Mouse (Mus musculus) lung, postnatal 0 days (tissue): ENCODE data around the gene Fzd10. TPM values are rescaled to one million over a fixed set of nuclear protein-coding genes. Genes with fewer than 3 reads are reported as not detected.

Experiments
- ATAC-seq: fragments of 200-750 bp; cut with Nextera tagmentation; 2 replicates; pipeline ENCODE4 v1.8.0; 2017; ENCODE audit warnings: moderate library complexity
- DNase-seq: peaks from one replicate; pipeline ENCODE4 v3.0.0-alpha.2; 2016; ENCODE audit warnings: low spot score
- H3K27ac ChIP-seq: fragments of 300-500 bp; sonication (generic); 2 replicates; pipeline ENCODE4 v1.5.1; 2014; ENCODE audit warnings: antibody characterized with exemption, mild to moderate bottlenecking, low read length, mixed read lengths
- H3K27me3 ChIP-seq: fragments of 300-500 bp; sonication (generic); replicated peaks from 2 replicates; pipeline ENCODE4 v1.6.1; 2014; ENCODE audit warnings: low read length, mixed read lengths; ENCODE audit not compliant: insufficient read depth
- H3K36me3 ChIP-seq: fragments of 300-500 bp; sonication (generic); 2 replicates; pipeline ENCODE4 v1.6.1; 2014; ENCODE audit warnings: low read length, mixed read lengths; ENCODE audit not compliant: insufficient read depth
- H3K4me1 ChIP-seq: fragments of 300-500 bp; sonication (generic); 2 replicates; pipeline ENCODE4 v1.6.1; 2014; ENCODE audit warnings: antibody characterized with exemption, low read depth, low read length, mixed read lengths; ENCODE audit not compliant: insufficient read depth
- H3K4me2 ChIP-seq: fragments of 300-500 bp; sonication (generic); replicated peaks from 2 replicates; pipeline ENCODE4 v1.6.1; 2014; ENCODE audit warnings: low read depth, mild to moderate bottlenecking, low read length, moderate library complexity, mixed read lengths
- H3K4me3 ChIP-seq: fragments of 300-500 bp; sonication (generic); 2 replicates; pipeline ENCODE4 v1.5.1; 2014; ENCODE audit warnings: low read depth, low read length
- H3K9ac ChIP-seq: fragments of 300-500 bp; sonication (generic); replicated peaks from 2 replicates; pipeline ENCODE4 v1.6.1; 2014; ENCODE audit warnings: low read depth, mild to moderate bottlenecking
- H3K9me3 ChIP-seq: fragments of 300-500 bp; sonication (generic); 2 replicates; pipeline ENCODE4 v1.6.1; 2016; ENCODE audit warnings: low read length, mixed read lengths
- CTCF ChIP-seq: IDR thresholded peaks from 2 replicates; pipeline ENCODE4 v1.5.1; 2016; ENCODE audit warnings: antibody characterized with exemption, mild to moderate bottlenecking
- EP300 ChIP-seq: IDR thresholded peaks from 2 replicates; pipeline ENCODE4 v1.6.1; 2016; ENCODE audit warnings: antibody characterized with exemption, mild to moderate bottlenecking, control low read depth
- WGBS: fragments of 180-500 bp; shearing (Covaris S2); extraction: QIAGEN DNeasy Blood & Tissue Kit; methylation state at CpG from one replicate; pipeline ENCODE4 v1.1.7; 2014; 5-methylcytosine and 5-hydroxymethylcytosine counted together
- polyA plus RNA-seq: library from polyadenylated mRNA; unstranded; fragments of >200 nt; fragmentation: Nextera tagmentation; extraction: Ambion mirVana; gene quantifications from 2 replicates; pipeline ENCODE4 v1.2.1, GENCODE M21; 2015

The Fzd10 gene
- polyA plus RNA-seq, 1 experiment from 2014 or later: 0.35 TPM

DNA sequence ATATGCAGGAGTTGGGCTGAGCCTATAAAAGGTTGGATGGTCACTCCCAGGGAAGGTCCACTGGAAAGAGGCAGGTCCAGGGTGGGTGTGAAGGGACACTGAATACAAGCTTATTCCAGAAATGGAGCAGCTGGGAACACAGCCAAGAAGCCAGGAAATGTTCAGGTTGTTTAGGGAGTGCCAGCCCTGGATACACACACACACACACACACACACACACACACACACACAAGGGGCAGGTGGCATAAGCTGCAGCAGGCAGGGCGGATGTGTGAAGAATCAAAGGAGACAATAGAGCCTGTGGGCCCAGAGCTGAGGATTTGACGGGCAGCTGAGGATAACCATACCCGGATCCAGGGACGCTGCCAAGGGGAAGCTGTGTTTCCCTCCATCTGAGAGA is 42.4 kb downstream of the Fzd10 start:
- H3K9me3 ChIP-seq: no peaks in the 10 kb centered on the region
- no peak overlapping the region for H3K27ac ChIP-seq
- H3K4me2 ChIP-seq: no peak overlapping the region
- TF ChIP-seq CTCF (no peak), EP300 (0 out of 2 replicates have a peak, but pooled peaks have one; percentile 12)
- no peak overlapping the region for H3K4me3 ChIP-seq
- no peaks in the 10 kb centered on the region for H3K27me3 ChIP-seq
- no peaks in the 10 kb centered on the region for H3K36me3 ChIP-seq
- peak; percentile 14 for DNase-seq
- peak; percentile 35; the same call in 1 of the 2 replicates for ATAC-seq
- H3K9ac ChIP-seq: no peak overlapping the region
- 52% methylated on average over 4 of the region's 4 CpGs for WGBS
- H3K4me1 ChIP-seq: no peaks in the 10 kb centered on the region

DNA sequence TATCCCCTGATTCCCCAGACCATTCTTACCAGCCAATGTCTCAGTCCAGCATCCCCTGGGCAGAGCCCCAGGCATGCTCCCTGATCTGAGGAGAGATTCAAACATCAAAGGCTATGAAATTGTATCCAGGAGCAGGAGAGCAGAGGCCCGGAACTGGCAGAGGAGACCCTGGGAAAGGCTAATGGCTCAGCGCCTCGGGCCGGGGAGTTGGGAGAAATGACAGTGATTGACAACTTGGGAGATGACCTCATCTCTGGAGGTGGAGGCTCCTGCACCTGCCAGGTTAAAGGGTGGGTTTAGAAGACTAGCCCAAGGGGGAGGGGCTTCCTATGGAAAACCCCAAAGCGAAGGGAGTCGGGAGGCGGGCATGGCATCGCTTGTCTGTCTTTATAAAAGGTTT is 45.1 kb downstream of the Fzd10 start:
- Histone ChIP-seq H3K27me3 (no peaks in the 10 kb centered on the region), H3K9me3 (no peaks in the 10 kb centered on the region), H3K4me3 (no peak overlapping the region), H3K9ac (no peak overlapping the region), H3K27ac (no peak overlapping the region), H3K4me2 (no peak overlapping the region), H3K36me3 (no peaks in the 10 kb centered on the region), H3K4me1 (no peaks in the 10 kb centered on the region)
- DNase-seq (no peak), ATAC-seq (no peak)
- 55% methylated on average over 8 of the region's 8 CpGs for WGBS
- TF ChIP-seq EP300 (no peak), CTCF (no peak)

DNA sequence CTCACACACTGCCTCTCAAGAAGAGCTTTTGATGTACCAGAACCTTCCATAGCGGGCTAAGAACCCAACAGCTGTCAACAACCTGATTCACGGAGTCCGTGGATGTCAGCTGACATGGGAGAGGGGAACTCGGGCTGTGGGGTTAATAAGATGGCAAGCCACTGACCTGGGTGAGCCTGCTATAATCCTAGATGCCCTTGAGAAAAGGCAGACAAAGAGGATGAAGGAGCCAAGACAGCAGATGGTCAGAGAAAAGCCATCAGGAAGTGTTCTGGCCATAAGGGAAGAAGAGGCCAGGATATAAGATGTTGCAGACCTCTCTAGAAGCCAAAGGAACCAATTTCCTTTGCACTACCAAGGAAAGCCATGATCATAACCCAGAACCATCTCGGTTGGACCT is 45.6 kb downstream of the Fzd10 start:
- Histone ChIP-seq H3K4me1 (no peaks in the 10 kb centered on the region), H3K4me3 (no peak overlapping the region), H3K36me3 (no peaks in the 10 kb centered on the region), H3K9ac (no peak overlapping the region), H3K9me3 (no peaks in the 10 kb centered on the region), H3K27ac (no peak overlapping the region), H3K27me3 (no peaks in the 10 kb centered on the region), H3K4me2 (no peak overlapping the region)
- WGBS: 84% methylated on average over 5 of the region's 5 CpGs
- DNase-seq: no peak
- no peak for TF ChIP-seq CTCF
- TF ChIP-seq EP300: no peak
- ATAC-seq: no peak

DNA sequence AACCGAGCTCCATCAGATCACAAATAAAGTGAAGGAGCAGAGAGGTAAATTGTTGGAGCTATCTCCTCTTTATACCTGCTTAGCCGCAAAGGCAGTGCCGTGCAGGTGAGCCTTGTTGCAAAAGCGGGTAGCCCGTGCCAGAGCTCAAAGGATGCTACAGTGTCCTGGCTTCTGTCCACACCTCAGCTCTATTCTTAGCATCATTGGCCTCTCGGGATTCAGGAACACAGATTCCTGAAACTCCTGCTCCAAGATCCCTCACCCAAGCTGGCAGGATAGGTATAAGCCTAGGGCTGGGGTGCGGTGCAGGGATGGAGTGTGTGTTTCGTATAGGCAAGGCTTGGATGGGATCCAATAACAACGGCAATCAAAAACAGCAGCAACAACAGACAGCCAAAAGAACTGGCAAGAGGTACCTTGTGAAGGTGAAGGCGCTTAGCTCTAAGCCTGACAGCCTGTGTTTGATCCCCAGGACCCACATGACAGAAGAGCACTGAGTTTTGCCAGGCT is 46.6 kb downstream of the Fzd10 start:
- no peaks in the 10 kb centered on the region for H3K27me3 ChIP-seq
- 78% methylated on average over 10 of the region's 10 CpGs for WGBS
- no peaks in the 10 kb centered on the region for H3K4me1 ChIP-seq
- TF ChIP-seq EP300 (no peak), CTCF (no peak)
- H3K27ac ChIP-seq: no peak overlapping the region
- H3K4me3 ChIP-seq: no peak overlapping the region
- H3K9me3 ChIP-seq: no peaks in the 10 kb centered on the region
- H3K9ac ChIP-seq: no peak overlapping the region
- no peak for DNase-seq
- no peak overlapping the region for H3K4me2 ChIP-seq
- H3K36me3 ChIP-seq: no peaks in the 10 kb centered on the region
- no peak for ATAC-seq

DNA sequence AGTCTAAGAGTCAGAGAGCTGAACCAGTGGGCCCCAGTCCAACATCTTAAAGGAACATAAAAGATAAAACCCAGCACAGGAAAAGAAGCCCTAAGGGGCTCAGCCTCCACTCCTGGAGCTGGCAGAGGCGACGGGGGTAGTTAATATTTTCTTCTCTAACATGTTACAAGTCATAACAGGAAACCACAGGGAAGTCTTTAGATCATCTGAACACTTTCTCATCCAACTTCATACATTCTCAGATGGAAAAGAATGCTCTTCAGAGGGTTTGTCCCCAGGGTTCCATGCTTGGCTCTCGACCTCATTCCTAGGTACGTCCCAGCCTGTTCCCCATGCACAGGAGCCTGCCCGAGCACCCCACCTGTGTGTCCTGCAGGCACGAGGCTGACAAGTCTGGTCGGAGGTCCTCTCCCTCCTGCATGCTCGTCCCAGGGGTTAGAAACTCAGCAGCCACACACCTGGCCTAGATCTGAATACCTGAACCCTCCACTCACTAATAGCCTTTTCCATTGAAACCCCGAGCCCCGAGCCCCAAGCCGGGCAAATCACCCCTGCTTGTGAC is 48.8 kb downstream of the Fzd10 start:
- H3K27ac ChIP-seq: no peak overlapping the region
- DNase-seq (no peak), ATAC-seq (no peak)

More for the DNA sequence above, 48.8 kb downstream of the Fzd10 start:
- Histone ChIP-seq H3K9me3 (no peaks in the 10 kb centered on the region), H3K36me3 (no peaks in the 10 kb centered on the region), H3K4me3 (no peak overlapping the region), H3K27me3 (no peaks in the 10 kb centered on the region), H3K4me2 (no peak overlapping the region), H3K4me1 (no peaks in the 10 kb centered on the region), H3K9ac (no peak overlapping the region)
- TF ChIP-seq EP300 (no peak), CTCF (no peak)
- 60% methylated on average over 11 of the region's 11 CpGs for WGBS

Other genes starting within 250 kb of the Fzd10 start
- 1.6 and 1.7 TPM in 2 replicates for gene Tmem132d, start 167.8 kb upstream of the Fzd10 start, polyA plus RNA-seq
- gene Piwil1, start 101.7 kb downstream of the Fzd10 start, polyA plus RNA-seq: not detected in 2 replicates